Mouse (Mus musculus): ENCODE data around the gene Rassf3.

Gene Rassf3

DNA sequence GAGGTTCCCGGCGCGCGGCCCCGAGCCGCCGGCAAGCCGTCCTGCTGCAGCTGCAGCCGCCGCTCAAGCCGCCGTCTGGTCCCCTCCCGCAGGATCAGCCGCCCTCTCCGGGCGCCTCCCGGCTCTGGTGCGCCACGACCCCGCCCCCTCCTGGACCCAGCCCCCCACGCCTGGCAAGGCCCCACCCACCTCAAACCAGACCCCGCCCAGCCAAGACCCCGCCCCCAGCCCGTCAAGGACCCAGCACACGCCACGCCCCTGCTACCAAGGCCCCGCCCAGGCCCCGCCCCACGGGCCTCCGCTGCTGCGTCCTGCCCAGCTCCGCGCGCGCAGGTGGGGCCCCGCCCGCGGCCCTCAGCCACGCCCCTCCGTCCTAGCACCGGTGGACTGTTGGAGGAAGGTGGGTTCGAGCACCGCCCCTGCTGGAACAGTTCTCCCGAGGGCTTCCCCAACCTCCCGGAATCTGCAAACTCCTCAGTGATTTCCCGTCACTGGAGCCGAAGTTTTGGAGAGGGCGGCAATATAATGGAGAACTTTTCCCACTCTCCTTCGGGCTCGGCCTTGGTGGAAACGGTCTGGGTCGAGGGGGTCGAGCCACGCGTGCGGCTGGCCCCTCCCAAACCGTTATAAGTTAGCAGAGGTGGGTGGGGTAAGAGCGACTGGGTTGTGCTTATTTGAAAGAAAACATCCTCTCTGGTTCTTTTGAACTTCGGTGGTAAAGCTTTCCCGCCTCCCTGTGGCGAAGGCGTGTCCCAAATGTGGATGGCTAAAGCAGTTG lies at the start of gene Rassf3:
TSS of gene Rassf3 (minus strand) at position 158 of the 778 bp plus-strand sequence.
- DNase-seq = peak; percentile 98 to 99

DNA sequence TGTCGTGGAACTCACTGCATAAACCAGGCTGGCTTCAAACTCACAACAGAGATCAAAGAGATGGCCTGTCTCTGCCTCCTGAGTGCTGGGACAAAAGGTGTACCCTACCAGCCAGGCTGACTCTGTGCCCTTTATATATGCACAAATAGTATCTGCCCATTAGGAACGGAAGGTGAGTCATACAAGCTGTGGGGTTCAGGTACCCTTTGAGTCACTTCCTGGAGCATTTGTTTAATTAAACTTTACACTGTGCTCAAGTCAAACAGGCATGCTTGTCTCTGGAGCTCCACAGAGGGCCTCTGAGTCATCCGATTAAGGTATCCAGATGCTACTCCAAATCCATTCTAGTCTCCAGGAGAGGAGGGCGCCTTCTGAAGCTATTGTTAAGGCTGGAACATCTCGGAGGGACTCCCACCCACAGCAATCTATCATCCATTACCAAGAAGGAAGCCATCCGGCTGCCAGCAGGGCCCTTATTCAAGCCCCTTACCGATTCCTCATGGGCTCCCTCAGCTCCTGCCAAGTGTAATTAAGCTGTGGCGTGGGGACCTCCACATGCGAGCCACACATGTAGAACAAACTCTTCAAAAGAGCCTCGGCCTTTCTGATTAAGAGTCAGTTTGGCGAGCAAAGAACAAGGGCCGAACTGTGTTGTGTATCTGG lies 44.9 kb upstream of the Rassf3 start:
- no peak for DNase-seq

DNA sequence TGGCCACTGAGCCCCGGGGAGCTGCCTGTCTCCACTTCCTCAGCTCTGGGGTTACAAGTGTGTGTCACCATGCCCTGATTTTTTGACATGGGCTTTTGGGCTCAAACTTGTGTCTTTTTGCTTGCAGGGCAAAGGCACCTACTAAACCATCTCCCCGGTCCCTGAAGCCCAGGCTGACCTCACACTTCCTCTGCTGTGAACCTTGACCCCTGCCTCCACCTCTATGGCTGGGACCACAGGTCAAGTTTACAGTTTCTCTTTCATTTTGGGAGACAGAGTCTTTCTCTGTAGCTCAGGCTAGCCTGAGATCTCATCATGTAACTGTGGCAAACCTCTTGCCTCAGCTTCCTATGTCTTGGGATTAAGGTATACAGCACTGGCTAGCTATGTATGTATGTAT lies 43.6 kb upstream of the Rassf3 start:
- no peak for DNase-seq

DNA sequence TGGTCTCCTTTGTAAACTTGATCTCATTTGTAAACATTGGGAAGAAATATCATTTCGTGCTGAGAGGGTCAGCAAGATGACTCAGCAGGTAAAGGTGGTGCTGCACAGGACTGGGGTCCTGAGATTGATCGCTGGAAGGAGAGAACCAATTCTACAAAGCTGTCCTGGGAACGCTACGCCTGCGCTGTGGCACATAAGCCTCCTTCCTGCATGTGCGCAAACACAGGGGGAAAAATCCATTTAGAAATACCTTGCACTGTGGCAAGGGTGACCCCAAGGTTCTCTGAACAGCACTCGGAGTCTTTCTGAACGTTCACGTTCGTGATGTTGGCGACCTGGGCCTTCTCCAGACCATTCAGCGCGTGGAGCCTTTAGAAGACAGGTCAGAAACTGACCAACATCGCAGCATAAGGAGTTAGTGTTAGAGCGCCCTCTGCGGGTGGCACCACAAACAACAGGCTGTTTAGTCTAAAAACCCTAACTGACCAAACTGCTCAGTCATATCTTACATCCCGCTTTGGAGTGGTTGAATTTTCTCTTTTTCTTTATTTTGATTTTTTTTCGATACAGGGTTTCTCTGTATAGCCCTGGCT lies 40.0 kb upstream of the Rassf3 start:
- peak; percentile 94 to 97 for DNase-seq

DNA sequence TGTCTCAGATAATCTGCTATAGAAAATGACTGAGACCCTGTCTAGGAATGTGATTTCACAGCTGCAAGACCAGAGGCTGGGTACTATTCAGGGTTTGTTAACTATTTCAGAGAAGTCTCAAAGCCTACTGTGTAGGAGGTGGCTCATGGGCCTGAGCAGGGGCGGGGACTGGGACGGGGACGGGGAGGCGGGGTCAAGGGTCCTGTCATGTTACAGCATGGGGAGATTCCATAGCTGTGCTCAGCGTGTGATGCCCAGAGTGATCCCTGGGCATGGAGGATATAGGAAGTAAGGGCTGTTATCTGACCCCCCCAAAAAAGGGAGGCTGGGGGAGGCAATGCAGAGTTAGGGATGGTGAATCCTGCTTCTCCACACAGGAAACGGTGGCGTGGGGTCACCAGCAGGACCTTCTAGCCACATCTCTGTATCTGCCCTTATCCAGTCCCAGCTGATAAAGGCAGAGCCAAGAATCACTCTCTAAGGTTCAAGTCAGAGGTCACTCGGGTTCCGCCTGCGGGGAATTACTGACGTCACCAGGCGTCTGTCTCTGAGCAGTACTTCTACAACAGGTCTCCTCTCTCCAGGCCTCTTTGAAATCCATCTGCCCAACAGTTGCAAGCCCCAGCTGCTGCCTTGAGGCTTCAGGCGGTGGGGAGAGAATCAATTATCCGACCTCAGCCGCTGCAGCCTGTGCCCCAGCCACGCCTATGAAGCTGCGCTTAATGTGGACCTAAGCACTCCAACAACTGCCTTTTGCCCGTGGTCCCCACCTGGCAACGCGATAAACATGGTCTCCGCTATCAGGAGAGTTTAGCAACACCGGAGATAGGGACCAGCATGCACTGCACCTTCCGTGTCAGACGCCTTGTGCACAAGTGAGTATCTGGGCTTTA lies 33.9 kb upstream of the Rassf3 start:
- DNase-seq = peak; percentile 75

DNA sequence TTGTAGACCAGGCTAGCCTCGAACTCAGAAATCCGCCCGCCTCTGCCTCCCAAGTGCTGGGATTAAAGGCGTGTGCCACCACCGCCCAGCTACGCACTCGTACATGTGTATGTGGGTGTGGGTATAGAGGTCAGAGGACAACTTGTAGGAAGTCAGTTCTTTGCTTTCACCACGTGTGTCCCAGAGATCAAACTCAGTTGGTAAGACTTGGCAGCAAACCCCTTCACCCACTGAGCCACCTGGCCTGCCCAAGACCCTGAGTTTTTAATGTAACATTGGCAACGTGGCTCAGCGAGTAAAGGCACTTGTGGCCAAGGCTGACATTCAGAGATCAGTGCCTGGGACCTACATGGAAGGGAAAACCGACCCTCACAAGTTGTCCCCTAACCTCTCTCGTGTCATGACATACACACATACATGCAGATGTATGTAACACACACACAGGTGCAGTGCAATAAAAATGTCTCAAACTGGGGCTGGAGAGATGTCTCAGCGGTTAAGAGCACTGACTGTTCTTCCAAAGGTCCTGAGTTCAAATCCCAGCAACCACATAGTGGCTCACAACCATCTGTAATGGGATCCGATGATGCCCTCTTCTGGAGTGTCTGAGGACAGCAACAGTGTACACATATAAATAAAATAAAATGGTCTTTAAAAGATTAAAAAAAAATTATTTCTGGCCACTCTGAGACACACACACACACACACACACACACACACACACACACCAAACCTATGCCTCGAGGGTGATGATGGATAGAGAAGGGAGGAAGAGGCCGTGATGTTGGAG lies 31.8 kb upstream of the Rassf3 start:
- DNase-seq = no peak

DNA sequence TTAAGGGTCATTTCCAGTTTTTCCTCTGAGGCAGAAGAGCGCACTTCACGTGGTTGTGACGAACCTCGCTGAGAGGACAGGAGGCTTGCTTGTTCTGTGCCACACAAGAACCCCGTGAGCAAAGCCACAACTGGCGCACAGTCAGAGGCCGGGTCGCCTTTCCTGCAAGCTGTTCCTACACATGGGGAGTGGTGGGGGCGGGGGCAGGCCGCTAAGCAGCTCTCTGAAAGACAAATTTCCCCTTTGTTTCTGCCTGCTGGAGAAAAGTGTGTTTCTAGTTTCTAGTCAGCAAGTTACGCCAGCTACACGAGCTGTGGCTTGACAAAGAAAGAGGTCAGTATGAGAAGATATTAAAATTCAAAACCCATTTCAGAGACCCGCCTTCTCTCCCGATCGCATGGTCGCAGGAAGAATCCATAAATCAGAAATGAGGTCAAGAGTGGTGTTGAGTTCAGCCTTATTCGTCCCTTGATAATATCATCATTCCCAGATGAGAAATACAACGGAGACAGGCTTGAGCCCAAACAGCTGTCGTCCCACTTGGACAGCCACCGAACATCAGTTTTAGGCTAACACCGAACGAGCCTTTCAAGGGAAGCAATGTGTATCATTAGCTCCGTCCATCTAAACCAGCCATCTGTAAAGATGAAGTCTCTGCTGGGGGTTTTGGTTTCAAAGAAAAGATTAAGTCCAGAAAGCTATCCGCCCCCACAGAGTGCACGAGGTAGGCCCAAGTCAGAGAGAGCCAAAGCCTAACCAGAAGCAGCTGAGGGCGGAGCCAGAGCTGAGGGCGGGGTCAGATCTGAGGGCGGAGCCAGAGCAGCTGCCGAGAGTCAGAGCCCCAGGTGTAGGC lies 30.8 kb upstream of the Rassf3 start:
- DNase-seq = peak; percentile 69 to 83

DNA sequence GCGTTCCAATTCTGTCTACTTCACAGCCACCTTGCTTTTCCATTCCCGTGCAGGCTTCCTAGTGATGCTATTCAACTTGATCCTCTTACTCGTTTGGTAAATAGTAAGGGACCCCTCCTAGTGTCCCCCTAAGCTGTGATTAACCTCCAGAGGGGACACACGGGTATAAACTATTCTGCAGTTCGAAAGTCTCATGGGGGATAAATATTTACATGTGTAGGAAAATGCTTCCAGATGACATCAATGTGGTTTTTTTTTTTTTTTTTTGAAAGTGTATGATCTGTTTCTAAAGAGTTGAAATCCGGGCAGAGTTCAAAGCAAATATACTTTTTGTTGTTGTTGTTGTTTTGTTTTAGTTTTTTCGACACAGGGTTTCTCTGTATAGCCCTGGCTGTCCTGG lies 29.8 kb upstream of the Rassf3 start:
- no peak for DNase-seq

DNA sequence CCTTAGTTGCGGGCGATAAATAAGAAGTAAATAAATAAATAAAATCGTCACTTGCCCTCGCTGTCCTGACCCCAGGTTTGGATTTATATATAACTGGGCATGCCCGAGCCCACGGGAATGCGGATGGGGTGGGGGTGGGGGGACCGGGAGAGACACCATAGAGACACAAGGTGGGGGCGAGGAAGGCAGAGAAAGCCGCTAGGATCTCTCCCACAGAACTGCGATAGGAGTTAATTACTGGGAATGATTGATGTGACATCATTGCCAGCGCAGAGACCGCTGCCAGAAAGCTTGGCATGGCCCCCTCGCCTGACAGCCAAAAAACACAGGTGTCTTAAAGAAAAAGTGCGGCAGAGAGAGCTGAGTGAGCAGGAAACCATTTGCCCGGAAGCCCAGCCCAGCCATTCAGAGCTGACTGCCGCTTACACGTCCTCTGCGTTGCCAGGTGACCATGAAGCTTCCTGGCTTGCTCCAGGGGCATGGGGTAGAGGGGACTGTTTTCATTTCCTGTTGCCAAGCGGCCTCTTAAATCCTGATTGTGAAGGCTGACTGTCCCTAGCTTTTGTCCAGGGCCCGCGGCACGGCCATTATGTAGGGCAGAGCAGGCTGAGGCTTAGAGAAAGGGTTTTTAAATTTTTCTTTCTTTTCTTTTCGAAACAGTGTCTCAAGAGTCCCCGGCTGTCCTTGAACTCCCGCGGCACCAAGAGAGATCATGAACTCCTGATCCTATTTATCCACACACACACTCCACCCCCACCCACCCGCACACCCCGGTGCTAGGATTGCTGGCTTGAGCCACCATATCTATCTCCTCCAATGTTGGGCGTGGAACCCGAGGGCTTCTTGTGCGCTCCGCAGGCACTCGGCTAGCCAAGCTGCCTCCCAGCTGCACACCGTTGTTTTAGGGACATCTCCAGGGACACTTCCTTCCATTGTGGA lies 29.1 kb upstream of the Rassf3 start:
- DNase-seq = peak; percentile 93 to 94

DNA sequence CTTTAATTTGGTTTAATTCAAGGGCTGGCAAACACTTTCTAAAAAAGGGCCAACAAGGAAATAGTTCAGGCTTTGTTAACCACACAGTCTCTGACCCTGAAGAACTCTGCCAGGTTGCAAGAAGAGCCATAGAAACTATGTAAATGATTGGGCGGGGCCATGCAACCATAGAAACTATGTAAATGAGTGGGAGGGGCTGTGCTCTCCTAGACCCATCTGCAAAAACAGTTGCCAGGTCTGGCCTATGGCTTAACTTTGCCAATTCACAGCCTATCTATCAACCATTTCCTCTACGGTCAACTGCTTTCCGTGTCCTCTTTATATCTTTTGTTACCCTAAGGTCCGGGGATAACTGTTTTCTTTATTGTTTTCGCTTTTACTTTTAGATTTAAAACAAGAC lies 25.0 kb upstream of the Rassf3 start:
- no peak for DNase-seq

DNA sequence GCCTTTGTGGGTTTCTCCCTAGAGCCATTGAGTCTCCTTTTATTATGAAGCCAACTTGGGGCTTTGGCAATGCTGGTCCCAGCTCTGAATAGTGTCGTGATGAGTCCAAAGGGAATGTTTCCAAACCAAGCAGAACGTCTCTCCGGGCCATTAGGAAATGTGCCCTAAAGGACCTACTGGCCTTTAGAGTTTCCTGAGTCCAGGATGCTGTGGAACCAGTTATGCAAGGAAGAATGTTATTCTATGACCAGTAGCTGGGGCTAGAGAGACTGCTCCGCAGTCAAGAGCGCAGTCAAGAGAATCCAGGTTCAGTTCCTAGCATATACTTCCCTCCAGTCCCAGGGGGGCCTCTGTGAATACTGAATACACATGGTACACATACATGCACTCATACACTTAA lies 23.9 kb upstream of the Rassf3 start:
- DNase-seq = no peak

DNA sequence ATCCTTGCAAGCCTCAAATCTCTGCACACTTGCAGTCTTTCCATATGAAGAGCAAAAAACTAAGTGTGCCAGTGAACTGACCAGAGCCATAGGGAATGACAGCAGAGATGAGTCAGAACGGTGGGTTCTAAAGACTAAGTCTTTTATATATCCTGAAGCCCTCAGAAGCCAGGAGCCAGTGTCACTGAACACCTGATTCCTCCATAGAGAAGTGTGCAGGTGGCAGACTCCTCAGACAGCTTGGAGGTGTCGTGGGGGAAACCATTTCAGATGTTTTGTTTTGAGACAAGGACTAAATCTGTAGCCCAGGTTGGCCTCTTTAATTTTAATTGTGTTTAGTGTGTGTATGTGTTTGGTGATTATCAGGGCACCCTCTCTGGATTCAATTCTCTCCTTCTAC lies 22.9 kb upstream of the Rassf3 start:
- no peak for DNase-seq

DNA sequence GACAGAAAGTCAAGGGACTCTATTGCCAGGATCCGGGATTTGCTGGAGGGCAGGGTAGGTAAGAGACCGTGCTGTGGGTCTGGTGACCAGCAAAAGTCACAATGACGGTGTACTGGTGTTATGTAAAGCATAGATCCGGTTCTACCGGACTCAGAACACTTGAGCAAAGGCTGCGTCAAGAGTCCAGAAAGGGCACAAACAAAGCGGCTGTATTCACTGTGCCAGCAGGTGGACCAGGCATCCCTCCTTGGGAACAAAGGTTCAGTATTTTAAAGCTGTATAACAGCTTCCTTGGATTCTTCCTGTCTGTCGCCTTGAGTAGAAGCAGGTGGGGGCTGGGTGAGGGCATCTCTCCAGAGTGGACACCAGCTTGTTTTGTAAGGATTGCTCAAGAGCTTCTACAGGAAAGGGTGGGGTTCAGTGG lies 22.3 kb upstream of the Rassf3 start:
- DNase-seq = no peak

DNA sequence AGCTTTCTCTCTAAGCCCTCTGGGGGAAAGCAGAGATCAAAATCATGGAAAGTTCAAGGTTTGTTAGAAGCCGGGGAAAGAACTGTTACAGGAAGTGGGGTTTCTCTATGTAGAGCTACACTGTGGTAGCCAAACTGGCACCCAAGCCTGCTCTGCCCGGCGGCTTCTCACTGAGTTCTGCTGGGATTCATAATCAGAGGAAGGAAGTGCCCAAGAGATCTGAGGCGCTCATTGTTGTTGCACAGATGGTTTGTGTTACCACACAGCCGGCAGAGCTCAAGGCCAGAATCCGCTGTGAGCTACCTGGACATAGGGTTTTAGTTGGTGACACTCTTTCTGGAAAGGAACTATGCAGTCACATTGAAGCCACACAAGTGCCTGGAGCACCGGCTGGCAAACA lies 21.8 kb upstream of the Rassf3 start:
- DNase-seq = no peak

DNA sequence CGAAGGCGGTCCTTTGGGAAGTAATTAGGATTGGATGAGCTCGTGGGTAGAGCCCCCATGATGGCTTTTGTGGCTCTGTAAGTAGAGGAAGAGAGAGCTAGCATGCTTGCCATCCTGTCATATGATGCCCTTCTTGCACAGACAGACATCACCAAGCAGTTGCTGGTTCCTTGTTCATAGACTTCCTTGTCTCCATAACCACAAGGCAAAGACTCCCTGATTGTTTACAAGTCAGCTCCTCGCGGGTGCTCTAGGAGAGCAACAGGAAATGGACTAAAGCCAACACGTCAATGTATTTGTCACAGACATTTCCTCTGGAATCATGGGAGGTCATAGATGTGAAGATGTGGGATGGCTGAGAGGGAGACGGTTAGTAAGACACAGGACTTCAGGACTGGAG lies 20.5 kb upstream of the Rassf3 start:
- no peak for DNase-seq

DNA sequence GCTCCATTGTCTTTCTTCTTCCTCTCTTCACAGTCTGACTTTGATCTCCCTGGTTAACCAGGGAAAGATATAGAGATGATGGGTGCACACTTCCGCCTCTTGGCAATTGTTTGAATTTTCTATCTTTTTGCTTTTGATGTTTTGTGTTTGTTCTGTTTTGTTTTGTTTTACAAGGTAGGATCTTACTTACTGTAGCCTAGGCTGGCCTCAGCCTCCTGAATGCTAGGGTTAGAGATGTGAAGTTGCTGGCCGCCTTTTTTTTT lies 17.9 kb upstream of the Rassf3 start:
- no peak for DNase-seq

DNA sequence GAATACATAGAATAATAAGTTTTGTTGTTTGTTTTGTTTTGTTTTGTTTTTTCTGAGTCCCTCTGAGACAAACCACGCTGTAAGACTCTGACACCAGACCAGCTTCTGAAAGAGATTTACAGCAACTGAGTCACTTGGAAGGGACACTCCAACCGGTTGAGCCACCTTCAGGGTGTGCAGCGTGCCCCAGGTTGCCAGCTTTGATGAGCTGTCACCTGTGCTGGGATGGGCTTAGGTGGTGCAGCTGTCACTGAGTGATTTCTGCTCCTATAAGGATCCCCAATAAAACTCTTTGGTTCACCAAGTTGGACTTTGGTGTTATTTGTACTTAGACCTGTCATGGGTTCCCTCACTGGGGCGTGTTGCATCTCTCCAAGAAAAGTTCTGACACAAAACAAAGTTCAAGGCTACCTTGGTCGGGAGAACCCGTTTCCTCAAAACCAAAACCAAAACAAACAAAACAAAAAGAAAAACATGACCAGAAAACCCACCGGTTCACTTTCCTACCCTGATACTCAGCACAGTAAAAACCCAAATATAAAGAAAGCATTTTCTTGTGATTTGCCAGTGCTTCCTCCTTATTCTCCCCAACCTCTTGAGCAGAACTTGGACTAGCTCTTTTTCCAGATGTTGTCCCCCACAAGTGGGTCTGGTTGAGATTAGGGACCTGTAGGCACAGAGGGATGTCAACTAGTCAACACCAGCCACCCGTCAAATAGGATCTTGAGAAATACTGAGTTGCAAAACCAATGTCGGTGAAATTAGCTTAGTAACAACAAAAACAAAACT lies 17.4 kb upstream of the Rassf3 start:
- no peak for DNase-seq

DNA sequence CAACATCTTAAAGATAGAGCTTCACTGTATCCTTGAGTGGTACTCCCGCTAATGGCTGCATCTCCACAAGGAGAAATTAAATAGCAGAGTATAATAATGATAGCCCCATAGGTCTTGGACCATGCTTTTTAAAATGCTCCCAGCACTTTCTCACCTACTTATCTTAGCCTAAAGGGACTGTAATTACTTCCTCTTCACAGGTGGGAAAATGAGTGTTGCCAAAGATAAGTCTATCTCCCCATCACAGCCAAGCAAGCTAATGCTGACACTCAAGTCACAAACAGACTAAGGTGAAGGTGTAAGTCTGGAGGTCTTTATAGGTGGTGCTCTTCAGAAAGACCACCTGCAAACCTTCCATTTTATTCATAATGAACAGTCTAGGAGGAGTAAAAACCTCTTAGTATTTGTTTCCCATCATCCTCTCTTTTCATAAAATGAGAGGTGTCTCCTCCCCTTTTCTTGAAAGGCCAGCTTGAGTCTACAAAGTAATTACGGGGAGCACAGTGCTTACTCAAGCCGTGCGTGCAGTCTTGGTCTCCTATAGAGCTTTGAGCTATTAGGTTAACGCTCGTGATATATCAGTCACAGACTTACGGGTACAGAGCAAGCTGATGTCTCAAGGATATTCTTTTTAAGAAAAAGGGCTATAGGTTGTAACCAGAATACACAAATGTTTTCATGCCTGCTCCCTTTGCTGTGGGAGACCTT lies 16.6 kb upstream of the Rassf3 start:
- no peak for DNase-seq

DNA sequence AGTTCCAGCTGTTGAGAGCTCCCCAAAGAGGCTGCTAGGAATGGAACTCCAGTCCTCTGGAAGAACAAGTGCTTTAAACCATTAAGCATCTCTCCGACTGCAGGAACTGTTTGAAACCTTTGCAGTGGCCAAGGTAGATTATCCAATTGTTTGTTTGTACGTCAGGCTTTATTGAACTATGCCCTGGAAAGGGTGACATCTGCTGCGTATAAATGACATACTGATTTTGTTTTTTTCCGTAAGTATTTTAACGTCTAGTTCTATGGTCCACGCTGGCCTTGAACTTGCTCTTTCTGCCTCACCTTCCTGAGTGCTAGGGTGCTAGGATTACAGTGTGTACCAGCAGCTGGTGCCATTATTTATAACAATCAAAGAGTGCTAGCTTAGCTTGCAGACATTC lies 13.8 kb upstream of the Rassf3 start:
- DNase-seq = no peak

All from cerebellum, postnatal 10 days (tissue).